Mouse (Mus musculus) liver, postnatal 0 days (tissue): Measurements from ENCODE around the gene Ppp1r10.

Source experiments
- CTCF ChIP-seq: sonication (generic); IDR thresholded peaks from 2 replicates; pipeline ENCODE4 v1.5.1; 2016; ENCODE audit warnings: antibody characterized with exemption, low read depth
- EP300 ChIP-seq: IDR thresholded peaks from 2 replicates; pipeline ENCODE4 v1.6.1; 2016; ENCODE audit warnings: antibody characterized with exemption, low read depth, mild to moderate bottlenecking

DNA sequence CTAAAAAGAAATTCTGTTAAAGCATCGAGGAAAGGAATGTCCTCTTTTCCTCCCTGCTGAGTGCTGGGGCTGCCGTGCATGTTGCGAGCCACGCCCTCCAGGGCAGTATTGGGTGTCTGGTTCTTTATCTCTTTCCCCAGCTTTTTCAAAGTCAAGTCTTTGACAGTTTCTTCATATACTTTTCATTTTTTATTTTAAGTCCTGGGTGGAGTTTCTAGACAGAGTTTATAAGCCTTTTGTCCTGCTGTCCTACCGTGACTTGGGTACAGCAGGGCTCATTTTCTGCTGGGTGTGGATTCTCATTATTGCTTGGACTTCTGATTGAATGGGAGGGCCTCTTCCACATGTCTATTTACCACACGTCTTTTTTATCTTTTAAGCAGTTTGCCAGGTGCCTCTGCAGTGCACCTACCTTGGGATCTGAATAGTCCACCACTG is 3.6 kb downstream of the Ppp1r10 start:
- TF ChIP-seq CTCF (no peak), EP300 (peak; percentile 78)
